Mouse (Mus musculus) erythroblast, adult 5-6 weeks (primary cell): ENCODE data around the gene Nrf1. TPM values are rescaled to one million over a fixed set of nuclear protein-coding genes. Genes with fewer than 3 reads are reported as not detected.

Experiments
- ATAC-seq: replicated peaks from 2 replicates; pipeline ENCODE4 v1.8.0; 2016; ENCODE audit warnings: moderate number of reproducible peaks, mild to moderate bottlenecking, moderate TSS enrichment, inconsistent platforms; ENCODE audit not compliant: poor library complexity, low FRiP score, severe bottlenecking
- total RNA-seq, 2 experiments: library from RNA; stranded (forward) in 1 of 2; stranded (reverse) in 1 of 2; fragments of 150-400 nt in 1 of 2; fragments of 200-764, 138-1000 nt in 1 of 2; gene quantifications; 2 replicates each; pipeline versions ENCODE4 v1.2.3 to v1.2.4; 2015 to 2017; ENCODE audit warnings: low replicate concordance in 2 of 2

Nrf1 gene
- total RNA-seq, 2 experiments from 2014 or later, result 29.4 to 58.6 TPM

DNA sequence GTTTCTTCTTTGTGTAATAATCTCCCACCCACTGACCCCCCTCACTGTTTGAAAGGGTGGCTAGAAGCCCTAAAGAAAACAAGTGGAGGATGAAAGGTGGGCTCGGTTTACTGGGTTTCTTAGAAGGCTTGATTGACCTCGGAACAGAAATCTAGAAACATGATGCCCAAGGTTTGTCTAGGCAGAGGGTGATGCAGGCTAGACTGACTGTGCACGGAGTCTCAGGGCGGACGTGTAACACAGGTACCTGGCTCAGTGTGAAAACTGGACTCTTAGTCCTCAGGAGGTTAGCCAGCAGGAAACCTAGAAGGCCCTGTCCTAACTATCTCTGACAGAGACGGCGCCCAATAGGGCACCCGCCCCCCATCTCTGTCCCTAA, 124.6 kb downstream of the Nrf1 start:
- no peak for ATAC-seq

DNA sequence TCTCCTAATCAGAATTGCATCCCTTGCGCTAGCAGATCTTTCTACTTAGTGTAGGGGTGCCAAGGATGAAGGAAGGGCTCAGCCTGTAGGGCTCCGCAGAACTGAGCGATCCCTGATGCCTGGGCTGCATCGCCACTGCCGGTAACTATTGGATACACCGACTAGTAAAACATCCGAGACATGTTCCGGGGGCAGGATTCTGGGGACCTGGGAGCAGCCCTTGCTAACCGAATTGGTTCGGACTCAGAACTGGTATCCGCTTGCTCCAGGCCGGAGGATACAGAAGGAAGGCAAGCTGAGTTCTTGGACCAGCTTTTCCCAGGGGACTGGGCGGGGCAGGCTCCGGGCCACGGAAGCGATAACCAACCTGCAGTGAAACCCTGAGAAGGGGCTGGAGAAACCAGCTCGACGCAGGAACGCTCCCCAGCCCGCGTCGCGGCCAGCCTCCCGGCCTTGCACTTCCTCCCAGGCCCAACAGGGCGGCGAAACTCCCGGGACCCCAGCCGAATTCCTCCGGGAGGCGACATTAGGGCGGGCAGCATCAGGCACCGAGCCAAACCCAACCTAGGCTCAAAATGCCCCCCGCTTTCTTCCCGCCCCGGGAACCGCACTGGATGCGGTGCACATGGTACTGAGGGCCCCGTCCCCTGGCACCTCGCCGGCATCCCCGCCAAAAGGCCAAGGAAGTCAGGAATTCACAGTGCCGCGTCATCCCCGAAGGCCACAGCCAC, 125.2 kb downstream of the Nrf1 start:
- ATAC-seq, result 0 out of 2 replicates have a peak, but pooled peaks have one; percentile 11

GRCm38 (mm10) chr6:30173551-30174460, 126.0 kb downstream of the Nrf1 start:
- ATAC-seq, result no peak

GRCm38 (mm10) chr6:30174461-30175224, 126.9 kb downstream of the Nrf1 start:
- ATAC-seq, result no peak

- ATAC-seq, result no peak
These were observed 127.6 kb downstream of the Nrf1 start for GRCm38 (mm10) chr6:30175225-30175917.

GRCm38 (mm10) chr6:30175918-30176421, 128.2 kb downstream of the Nrf1 start:
- ATAC-seq, result no peak

GRCm38 (mm10) chr6:30176496-30176895, 128.7 kb downstream of the Nrf1 start:
- no peak for ATAC-seq

GRCm38 (mm10) chr6:30177305-30177704, 129.5 kb downstream of the Nrf1 start:
- ATAC-seq, result no peak

DNA sequence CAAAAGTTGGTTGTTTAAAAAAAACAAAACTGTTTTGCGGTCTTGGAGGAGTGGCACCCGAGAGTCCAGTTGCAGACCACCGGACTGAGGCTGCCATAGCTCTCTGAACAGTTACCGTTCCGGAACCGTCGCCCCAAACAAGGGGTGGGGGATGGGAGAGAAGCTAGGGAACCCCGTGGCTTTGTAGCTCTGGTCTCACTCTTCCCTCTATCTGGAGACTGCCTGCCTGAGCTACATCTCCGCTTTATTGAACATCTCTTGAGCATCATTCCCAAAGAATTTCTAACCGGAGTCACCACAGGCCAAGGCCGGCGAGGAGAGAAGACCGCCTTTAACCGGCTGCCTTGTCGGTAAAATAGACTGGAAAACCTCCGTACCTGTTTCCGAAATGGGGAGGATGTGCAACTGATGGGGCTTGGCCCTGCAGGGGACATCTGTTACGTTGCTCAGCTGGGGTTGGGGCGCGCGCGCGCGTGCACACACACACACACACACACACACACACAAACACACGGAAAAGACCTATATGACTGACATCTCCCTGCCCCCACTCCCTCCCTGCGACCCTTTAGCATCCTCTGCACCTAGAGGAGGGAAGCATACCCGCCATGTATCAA, 130.3 kb downstream of the Nrf1 start:
- no peak for ATAC-seq

DNA sequence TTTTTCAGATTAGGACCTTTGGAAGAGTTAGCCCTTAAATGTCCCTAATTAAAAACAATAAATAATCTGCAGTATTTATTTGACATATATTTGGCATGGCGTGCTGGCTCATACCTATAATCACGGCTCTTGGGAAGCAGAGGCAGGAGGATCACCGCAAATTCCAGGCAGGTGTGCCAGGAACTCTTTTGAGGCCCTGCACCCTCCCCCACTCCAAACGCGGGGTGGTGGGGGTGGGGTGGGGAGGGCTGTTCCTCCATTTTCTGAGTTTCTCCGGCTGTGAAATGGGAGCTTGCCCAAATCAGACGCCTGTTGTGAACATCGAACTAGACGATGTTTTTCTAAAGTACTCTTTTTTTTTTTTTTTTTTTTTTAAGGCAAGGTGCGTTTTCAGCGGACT, 131.3 kb downstream of the Nrf1 start:
- ATAC-seq, result no peak

DNA sequence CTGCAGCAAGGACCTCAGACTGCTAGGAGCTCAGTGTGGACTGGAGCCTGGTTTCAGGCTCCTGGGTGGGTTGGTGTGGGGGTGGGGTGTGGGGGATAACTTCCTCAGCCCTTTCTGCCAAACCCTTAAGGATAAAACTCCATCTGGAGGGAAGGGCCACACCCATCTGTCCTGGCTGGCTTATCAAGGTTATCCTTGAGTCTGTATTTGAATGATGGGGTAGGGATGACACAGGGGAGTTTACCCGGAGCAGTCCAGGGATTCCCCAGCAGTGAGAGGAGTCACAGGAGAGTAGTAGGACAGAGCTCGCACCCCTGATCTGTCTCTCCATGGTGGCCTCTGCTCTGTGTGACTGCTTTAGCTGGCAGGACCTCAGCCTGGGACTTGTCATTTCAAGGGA, 132.5 kb downstream of the Nrf1 start:
- no peak for ATAC-seq

- no peak for ATAC-seq
These were observed 134.2 kb downstream of the Nrf1 start for GRCm38 (mm10) chr6:30182038-30182437.

DNA sequence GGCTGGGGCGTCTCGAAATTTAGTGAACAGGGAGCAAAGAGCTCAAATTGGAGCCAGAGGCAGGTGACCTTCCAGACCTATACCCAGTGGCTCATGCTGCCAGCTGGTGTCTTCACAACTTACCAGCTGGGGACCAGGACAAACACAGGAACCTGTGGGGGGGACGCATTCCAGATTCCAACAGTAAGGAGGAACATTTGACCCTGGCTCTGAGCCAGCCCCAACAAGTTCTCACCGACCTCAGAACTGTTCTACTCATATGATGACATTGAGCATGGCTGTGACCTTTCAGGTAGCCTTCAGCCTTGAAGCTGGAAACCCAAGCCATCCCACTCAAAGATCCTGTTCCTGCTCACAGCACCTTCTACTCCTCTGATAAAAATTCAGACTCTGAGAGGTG, 135.8 kb downstream of the Nrf1 start:
- no peak for ATAC-seq

GRCm38 (mm10) chr6:30195656-30196055, 147.9 kb downstream of the Nrf1 start:
- ATAC-seq, result no peak

GRCm38 (mm10) chr6:30196143-30196542, 148.4 kb downstream of the Nrf1 start:
- no peak for ATAC-seq
